Mouse (Mus musculus) testis, postnatal 10 days (tissue): ENCODE measurements around the gene Celsr2.

Experiments used
- DNase-seq: peaks from one replicate; pipeline ENCODE4 v3.0.0; 2021; ENCODE audit warnings: low spot score

Gene Celsr2

GRCm38 (mm10) chr3:108414857-108415830, at the start of gene Celsr2:
Gene Celsr2, minus strand, starts transcription at chr3:108415552.
- no peak for DNase-seq

DNA sequence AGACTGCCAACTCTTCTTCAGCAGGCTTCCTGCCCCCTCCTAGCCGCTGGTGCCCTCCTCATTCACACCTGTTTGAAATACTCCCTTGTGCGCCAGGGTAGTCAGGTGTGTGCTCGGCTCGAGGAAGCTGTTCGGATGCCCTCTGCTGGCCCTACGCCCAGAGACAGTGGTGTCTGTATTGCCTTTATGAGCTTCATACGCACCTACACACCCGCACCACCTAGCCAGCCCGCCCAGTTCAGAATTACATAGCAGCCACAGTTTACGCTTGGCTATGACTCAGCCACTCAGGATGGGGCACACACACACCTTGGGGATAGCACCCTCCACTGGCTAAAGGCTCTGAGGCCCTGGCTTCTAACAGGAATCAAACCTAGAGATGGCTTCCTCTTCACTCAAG, 43.5 kb upstream of the Celsr2 start:
- DNase-seq = no peak

DNA sequence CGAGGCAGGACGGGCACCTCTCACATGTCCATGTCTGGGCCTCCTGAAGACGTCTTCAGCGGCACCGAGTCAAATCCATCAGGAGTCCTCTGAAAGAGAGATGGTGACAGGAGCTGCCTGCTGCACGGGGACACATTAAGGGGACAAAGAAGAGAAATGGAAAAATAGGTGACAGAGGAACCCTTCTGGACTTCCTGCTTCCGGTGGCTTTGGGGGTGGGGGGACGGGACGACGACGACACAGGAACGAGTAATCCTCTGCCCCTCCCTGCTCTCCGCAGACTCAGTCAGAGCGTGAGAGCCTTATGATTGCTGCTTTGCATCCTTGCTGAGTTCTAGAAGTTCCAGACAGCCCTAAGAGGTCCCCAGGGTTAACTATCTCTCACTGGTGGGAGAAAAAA, 43.0 kb upstream of the Celsr2 start:
- DNase-seq = no peak

DNA sequence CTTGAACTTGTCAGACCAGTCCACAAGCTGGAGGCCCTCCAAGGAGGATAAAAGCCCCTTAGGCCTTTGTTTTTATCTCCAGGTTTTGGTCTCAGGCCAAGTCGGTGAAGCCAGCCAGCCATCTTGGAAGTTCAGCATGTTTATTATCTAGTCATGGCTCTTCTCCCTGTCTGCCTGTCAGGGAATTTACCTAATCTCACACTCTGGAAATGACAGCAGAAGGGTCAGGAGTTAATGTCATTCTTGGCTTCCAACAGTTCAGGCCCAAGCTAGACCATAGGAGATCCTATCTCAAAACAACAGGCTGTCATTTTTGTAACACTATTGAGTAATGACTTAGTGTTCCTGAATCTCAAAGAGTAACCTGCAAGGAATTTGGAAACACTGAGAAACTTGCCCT, 38.8 kb upstream of the Celsr2 start:
- DNase-seq = no peak

DNA sequence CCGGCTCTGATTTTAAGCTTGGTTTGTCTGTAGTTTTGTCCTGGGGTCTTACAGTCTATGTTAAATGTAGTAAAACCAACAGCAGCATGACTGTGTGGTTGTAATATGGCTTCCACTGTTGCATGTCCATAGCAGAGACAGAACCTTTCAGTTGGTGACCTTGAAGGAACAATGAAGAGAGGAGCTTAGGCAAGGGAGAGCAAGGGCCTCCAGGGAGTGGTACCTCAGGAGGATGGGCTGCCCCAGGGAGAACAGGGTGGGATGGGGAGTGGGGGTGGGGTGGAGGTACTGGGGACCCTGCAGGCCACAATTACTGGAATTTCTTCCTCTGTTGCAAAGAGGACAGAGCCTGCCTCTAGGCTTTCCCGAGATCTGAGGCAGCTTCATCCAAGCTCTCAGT, 36.6 kb upstream of the Celsr2 start:
- DNase-seq = no peak

GRCm38 (mm10) chr3:108445366-108445705, 30.0 kb upstream of the Celsr2 start:
- DNase-seq = no peak

DNA sequence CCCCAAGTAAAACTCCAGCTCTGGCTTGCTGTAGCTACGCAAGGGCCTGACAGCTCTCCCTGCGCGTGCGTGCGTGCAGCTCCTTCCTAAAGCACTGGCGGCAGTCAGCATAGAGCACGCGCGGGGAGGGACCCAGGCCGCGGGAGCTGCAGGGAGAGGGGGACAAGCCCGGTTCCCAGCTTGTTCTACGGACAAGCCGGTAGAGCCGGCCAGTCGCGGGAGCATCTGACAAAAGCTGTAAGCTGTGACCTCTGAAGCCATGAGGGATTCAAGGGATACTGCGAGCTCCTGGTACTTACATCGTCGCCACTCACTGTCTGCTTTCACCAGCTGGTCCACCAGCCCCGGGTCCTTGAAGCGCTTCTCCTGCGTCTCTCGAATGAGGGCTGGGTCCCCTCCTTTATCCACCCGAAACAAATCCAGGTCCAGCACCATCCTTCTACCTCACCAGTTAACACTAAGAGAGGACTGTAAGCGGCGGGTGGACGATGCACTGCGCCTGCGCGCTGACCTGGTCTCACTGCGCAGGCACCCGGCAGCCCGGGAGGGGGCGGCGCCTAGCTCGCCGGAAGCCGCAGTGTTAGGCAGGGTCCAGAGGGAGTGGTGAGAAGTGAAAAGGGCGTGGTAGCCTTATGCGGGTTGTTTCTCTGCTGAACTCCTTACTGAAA, 29.5 kb upstream of the Celsr2 start, which contains the start of gene Sars:
Sars (minus strand) TSS at position 512 of the 668 bp plus-strand sequence.
- peak; percentile 95 for DNase-seq

GRCm38 (mm10) chr3:108444029-108444428, 28.7 kb upstream of the Celsr2 start:
- no peak for DNase-seq

- no peak for DNase-seq
These were observed 21.0 kb upstream of the Celsr2 start for GRCm38 (mm10) chr3:108436380-108436714.

DNA sequence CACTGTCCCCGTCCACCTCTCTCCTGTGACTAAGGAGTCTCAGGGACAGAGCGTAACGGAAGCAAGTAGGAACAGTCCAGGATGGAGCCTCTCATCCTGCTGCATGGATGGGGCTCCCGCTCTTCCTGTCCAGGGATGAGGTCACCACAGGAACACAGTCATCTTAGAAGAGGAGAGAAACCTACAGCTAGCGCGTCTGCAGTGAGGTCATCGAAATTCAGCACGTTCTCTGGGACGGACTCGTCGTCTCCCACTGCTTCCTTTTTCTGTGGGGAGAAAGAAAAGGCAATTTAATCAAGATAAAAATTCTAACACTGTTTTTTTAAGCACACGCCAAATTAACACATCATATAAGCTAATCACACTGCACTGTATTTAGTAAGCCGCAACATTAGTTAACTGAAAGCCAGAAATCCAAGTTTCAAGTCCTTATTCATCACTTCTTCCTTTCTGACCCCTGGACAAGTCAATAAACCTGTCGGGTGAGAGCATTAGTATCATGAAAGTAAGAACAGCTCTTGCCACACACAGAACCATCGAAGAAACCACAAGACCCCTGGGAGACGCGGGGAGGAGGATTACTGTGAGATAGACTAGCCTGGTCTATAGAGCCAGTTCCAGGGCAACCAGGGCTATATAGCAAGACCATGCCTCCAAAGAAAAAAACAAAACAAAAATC, 20.5 kb upstream of the Celsr2 start:
- DNase-seq = no peak

DNA sequence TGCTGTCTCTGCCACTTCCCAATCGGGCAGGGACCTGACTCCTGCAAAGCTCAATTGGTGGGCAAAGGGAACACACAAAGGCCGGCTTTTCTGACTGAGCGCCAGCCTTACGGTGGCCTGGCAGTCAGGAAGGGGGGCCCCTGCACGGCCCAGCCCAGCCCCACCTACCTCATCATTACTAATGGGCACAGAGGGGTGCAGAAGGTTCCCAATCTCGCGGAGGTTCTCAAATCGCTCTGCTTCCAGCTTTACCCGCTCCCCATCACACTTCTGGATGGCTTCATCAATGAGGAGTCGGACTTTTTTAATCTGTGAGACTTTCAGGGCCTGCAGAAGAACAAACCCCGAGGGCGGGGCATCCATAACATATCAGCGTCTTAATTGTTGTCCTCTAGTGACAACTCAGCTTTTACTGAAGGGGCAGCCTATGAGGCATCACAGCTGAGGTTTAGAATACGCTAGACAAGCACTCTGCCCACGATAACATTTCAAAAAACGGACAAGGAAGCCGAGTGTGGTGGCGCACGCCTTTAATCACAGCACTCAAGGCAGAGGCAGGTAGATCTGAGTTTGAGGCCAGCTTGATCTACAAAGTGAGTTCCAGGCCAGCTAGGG, 18.6 kb upstream of the Celsr2 start:
- DNase-seq = no peak

- DNase-seq = no peak
These were observed 18.0 kb upstream of the Celsr2 start for GRCm38 (mm10) chr3:108433188-108433880.

DNA sequence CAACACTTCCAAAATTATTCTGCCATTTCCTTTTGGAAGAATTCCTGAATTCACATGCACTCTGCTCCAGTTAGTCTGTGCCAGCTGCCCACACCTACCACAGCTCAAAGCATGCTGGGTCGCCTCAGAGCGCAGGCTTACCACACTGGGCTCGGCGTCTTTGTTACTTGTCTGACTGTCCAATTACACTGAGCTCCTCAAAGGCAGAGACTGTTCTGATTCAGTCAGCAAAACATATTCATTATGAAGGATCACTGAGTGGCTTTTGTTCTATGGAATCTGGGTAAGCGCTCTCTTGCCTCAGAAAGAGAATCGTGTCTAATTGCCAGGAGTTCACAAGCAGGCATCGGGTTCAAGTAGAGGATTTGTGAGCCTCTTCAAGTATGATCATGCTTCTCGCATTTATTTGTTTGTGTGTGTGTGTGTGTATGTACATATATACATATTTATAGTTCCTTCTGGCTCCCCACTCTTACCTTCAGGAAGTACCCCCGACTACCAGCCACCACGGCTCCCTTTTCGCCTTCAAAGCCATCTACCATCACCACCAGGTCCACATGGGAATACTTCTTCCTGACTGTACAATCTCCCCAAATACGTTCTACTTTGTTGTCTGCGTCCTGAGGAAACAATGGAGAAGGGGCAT, 17.3 kb upstream of the Celsr2 start:
- DNase-seq = no peak

DNA sequence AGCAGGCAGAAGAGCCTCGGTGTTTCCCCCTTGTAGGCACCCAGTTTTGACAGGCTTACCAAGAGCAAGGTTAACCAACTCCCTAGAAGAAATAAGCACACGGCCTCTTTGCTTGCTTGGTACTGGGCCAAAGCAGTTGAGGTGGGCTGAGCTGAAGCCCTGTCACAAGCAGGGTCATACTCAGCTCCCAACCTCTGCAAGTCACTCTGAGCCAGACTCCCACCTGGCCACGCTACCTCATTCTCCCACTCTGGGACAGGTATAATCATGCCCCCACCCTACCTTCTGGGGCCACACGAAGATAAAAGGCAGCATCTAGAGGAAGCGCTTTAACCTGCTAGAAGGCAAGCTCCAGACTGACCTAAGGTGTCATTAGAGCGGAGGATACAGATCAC, 10.3 kb upstream of the Celsr2 start:
- DNase-seq = no peak

DNA sequence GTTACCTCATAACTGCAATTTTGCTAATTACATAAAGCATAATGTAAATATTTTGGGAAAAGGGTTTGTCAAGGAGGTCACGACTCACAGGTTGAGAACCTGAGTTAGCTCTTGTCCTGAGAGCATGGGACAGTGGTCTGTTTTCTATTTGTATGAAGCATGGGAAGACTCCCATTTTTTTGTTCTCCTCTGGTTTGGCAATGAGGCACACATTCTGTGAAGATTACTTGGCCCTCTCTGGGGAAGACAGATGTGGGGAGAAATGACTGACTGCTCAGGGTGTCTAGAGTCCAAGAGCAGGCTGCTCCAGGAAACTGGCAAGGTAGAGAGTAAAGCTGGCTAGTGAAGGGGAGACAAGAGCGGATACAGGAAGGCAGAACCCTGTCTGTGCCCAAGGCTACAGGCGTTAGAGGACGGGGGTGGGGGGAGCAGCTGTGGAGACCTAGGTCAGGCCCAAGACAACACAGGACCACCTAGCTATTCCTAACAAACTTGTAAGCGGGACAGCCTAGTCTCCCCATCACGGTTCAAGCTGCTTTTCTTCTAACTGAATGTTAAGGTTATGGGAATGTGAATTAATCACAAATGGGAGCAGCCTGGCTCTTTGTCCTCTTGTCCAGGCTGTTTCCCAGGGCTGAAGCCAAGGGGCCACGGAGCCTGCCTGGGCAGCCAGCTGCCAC, 9.7 kb upstream of the Celsr2 start:
- no peak for DNase-seq

DNA sequence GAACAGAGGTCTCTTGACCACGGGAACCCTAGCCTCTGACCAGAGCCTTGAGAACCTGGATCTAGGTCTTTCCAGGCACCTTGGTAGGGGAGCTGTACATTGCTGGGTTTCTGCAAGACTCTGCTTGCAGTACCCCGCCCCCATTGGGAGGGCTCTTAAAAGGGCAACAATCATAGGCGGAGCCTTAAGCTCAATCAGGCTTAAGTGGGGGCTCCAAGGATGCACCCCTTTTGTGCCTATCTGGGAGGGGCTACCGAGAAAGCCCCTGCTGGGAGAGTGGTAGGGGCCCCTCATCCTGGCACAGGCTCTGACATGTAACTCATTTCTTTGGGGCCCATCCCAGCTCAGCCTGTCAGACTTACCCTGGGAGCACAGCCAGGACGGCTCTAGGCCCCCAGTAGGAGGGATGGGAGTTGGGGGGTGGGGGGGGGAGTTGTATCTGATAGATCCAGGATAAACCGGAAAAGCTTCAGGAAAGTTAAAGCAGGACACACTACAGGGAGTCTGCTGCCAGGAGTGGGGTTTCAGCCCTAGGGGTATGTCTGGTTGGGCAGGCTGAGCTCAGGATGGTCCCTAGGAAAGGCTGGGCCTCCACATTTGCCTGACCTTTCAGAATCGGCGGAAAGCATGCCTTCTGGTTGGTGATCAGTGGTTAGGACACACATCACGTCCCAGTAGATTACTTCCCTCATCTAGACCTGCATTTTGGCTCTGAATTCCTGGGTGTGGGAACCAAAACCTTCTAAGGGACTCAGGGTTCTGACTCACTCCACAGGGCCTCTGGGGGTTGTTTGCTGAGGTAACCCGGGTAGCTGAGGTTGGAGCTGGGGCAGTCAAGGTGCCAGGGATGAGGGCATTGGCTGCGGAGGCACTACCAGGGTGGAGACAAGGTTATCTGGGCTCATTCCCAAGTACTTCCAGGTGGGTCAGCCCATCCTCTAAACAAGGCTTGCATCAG, 8.8 kb upstream of the Celsr2 start:
- DNase-seq = no peak

DNA sequence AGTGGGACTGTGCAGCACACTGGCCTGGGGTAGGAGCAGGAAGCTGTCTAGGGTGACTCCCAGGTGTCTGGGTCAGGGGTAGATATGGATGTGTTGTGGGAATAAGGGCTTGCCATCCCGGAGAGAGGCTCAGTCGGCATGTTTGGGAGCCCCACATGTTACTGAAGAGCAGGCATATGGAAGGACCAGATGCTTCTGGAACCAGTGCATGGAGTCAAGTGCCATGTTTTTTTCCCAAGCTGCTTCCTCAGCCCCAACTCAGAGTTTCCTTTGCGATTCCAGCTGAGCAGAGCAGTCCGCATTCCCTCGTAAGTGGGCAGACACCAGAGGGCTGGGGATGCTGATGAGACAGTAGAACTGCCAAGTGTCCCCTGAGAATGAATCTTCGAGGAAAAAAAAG, 7.7 kb upstream of the Celsr2 start:
- DNase-seq = no peak

- peak; percentile 80 for DNase-seq
These were observed 475 bp upstream of the Celsr2 start for GRCm38 (mm10) chr3:108415831-108416223.

DNA sequence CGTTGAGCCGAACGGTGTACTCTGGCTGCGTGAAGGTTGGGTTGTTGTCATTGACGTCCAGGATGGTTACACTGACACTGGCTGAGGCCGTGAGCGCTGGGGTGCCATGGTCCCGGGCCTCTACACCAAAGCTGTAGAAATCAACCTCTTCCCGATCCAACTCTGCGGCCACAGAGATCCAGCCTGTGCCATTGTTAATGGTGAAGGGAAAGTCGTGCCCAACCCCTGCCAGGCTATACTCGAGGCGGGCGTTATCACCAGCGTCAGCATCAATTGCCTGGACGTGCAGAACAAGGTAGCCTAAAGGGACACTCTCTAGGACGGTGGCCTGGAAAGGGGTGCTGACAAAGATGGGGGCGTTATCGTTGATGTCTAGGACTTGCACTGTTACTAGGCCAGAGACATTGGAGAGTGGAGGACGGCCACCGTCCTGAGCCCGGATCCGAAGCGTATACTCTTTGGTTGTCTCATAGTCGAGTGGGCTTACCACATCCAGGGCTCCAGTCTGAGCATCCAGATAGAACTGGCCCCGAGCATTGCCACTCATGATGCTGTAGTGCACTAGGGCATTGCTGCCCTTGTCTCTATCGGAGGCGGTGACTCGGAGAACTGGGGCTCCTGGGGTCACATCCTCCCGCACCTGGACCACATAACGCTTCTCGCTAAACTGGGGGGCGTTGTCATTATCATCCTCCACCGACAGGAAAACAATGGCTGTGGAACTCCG, 1.6 kb downstream of the Celsr2 start:
- no peak for DNase-seq
